Mouse (Mus musculus) kidney, postnatal 0 days (tissue): Measurements from ENCODE around the gene Nhp2. TPM values are rescaled to one million over a fixed set of nuclear protein-coding genes. Genes with fewer than 3 reads are reported as not detected.
"Not testable (repeated sequence)": the region's sequence is repeated elsewhere in the genome, so short reads cannot be mapped to it uniquely, and the experiment has no call there.

Experiments
- ATAC-seq: fragments of 200-750 bp; cut with Nextera tagmentation; replicated peaks from 2 replicates; pipeline ENCODE4 v1.8.0; 2017; ENCODE audit warnings: low read depth, moderate number of reproducible peaks, moderate TSS enrichment, moderate library complexity; ENCODE audit not compliant: low FRiP score
- DNase-seq: peaks from one replicate; pipeline ENCODE4 v3.0.0-alpha.2; 2016; ENCODE audit warnings: low spot score
- H3K27ac ChIP-seq: fragments of 300-500 bp; sonication (generic); 2 replicates; pipeline ENCODE4 v1.5.1; 2014; ENCODE audit warnings: mild to moderate bottlenecking
- H3K27me3 ChIP-seq: fragments of 300-500 bp; sonication (generic); 2 replicates; pipeline ENCODE4 v1.6.1; 2014; ENCODE audit warnings: low read length, mixed read lengths; ENCODE audit not compliant: insufficient read depth
- H3K36me3 ChIP-seq: fragments of 300-500 bp; sonication (generic); 2 replicates; pipeline ENCODE4 v1.6.1; 2014; ENCODE audit warnings: low read length, mixed read lengths; ENCODE audit not compliant: insufficient read depth
- H3K4me1 ChIP-seq: fragments of 300-500 bp; sonication (generic); replicated peaks from 2 replicates; pipeline ENCODE4 v1.6.1; 2014; ENCODE audit warnings: antibody characterized with exemption, low read length, mixed read lengths; ENCODE audit not compliant: insufficient read depth
- H3K4me2 ChIP-seq: fragments of 300-500 bp; sonication (generic); 2 replicates; pipeline ENCODE4 v1.6.1; 2014; ENCODE audit warnings: mild to moderate bottlenecking, low read length, moderate library complexity, mixed read lengths
- H3K4me3 ChIP-seq: fragments of 300-500 bp; sonication (generic); replicated peaks from 2 replicates; pipeline ENCODE4 v1.5.1; 2014; ENCODE audit warnings: low read depth, low read length
- H3K9ac ChIP-seq: fragments of 300-500 bp; sonication (generic); 2 replicates; pipeline ENCODE4 v1.6.1; 2014; ENCODE audit warnings: low read depth, low read length
- H3K9me3 ChIP-seq: fragments of 300-500 bp; sonication (generic); replicated peaks from 2 replicates; pipeline ENCODE4 v1.6.1; 2016; ENCODE audit warnings: low read length, inconsistent platforms, mixed read lengths
- CTCF ChIP-seq: IDR thresholded peaks from 2 replicates; pipeline ENCODE4 v1.5.1; 2016; ENCODE audit warnings: antibody characterized with exemption, low read depth, mild to moderate bottlenecking, moderate library complexity
- WGBS: fragments of 180-500 bp; shearing (Covaris S2); extraction: QIAGEN DNeasy Blood & Tissue Kit; methylation state at CpG from one replicate; pipeline ENCODE4 v1.1.7; 2014; 5-methylcytosine and 5-hydroxymethylcytosine counted together
- polyA plus RNA-seq: library from polyadenylated mRNA; unstranded; fragments of >200 nt; fragmentation: Nextera tagmentation; extraction: Ambion mirVana; gene quantifications from 2 replicates; pipeline ENCODE4 v1.2.1, GENCODE M21; 2015

The Nhp2 gene
- polyA plus RNA-seq, 1 experiment from 2014 or later: 136 TPM

DNA sequence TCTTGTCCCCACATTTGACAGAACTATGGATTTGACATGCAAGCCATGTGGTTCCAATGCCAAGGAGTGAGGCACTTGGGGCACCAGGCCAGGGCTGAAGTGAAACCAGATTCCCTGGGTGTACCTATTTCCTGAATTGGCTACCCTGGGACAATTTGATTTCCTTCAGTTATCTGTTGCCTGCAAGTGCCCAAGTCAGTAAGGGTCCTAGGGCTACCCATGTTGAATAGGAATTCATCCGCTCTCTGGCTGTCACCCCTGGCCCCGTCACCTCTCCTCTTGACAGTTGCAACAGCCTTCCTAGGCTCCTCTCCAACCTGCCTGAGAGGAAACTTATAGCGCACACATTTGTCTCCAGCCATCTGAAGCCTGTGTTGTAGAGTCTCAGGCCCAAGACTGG, 35.4 kb downstream of the Nhp2 start:
- no peak overlapping the region for H3K27ac ChIP-seq
- peaks cover 13% of the 10 kb centered on the region; the same call in 1 of the 2 replicates for H3K4me1 ChIP-seq
- DNase-seq (no peak), ATAC-seq (no peak)
- no peak overlapping the region for H3K9ac ChIP-seq
- WGBS: 91% methylated on average over 3 of the region's 3 CpGs
- H3K36me3 ChIP-seq: no peaks in the 10 kb centered on the region
- H3K4me2 ChIP-seq: no peak overlapping the region
- no peaks in the 10 kb centered on the region for H3K9me3 ChIP-seq
- no peaks in the 10 kb centered on the region for H3K27me3 ChIP-seq
- no peak for TF ChIP-seq CTCF
- no peak overlapping the region for H3K4me3 ChIP-seq

DNA sequence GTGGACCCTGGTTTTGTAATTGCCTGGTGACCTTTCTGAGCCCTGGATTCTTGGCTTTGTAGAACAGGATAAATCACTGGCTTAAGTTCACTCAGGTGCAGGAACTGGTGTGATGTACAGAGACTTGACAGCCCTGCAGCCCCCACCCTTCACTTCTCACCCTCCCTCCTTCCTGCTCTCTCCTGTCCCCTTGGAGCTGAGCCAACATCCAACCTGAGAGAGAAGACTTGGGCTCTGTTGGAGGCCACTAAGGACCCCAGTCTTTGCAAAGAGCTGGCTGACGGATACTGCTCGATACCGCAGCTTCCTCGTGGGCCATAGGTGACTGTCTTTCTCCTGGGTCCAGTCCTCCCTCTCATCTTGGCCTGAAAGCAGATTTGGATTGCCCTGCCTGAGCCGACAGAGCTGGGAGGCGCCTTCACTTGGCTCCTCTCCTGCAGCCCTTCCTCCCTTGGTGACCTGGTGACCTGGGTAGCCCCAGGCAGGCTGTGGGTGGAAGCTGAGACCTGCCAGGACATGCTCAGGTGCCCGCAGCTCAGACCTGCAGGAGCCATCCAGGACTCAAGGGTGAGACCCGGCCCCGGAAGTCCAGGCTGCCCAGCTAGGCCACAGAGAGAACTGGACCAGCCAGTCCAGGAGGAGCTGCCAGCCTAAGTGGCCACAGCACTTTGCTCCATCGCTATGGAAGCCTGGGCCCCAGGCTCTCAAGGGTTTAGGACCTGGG, 37.4 kb downstream of the Nhp2 start:
- Histone ChIP-seq H3K9ac (0 out of 2 replicates have a peak overlapping the region, but pooled peaks have one; percentile 5), H3K36me3 (no peaks in the 10 kb centered on the region), H3K4me3 (no peak overlapping the region), H3K9me3 (no peaks in the 10 kb centered on the region), H3K4me1 (peaks cover 13% of the 10 kb centered on the region; the same call in 1 of the 2 replicates), H3K4me2 (no peak overlapping the region), H3K27ac (peak overlapping the region; percentile 50; the same call in 1 of the 2 replicates), H3K27me3 (no peaks in the 10 kb centered on the region)
- ATAC-seq (peak; percentile 62), DNase-seq (no peak)
- 42% methylated on average over 10 of the region's 10 CpGs for WGBS
- TF ChIP-seq CTCF: no peak

DNA sequence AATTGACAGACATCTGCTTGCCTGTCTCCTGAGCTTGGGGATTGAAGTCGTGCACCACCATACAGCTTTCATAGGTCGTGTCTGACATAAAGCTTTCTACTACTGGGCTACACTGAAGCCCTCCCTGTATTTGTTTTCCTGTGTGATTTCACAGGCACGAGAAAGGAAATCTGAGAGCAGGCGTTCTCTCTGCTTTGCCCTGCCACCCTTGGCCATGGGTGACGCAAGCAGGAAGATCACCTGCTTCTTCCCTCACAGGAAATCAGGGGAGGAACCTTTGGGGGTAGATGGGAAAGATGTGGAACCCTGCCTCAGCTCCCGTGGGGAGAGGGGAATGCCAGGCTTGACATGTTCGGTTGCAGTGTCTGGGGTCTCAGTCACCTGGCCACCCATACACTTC, 38.8 kb downstream of the Nhp2 start:
- Histone ChIP-seq H3K4me3 (no peak overlapping the region), H3K4me2 (no peak overlapping the region), H3K4me1 (peaks cover 13% of the 10 kb centered on the region; the same call in 1 of the 2 replicates), H3K9me3 (no peaks in the 10 kb centered on the region), H3K36me3 (no peaks in the 10 kb centered on the region), H3K9ac (no peak overlapping the region; the same call in 1 of the 2 replicates), H3K27me3 (no peaks in the 10 kb centered on the region), H3K27ac (peak overlapping the region; percentile 48; the same call in 1 of the 2 replicates)
- DNase-seq (no peak), ATAC-seq (no peak; the same call in 1 of the 2 replicates)
- 23% methylated on average over 7 of the region's 7 CpGs for WGBS
- no peak for TF ChIP-seq CTCF

DNA sequence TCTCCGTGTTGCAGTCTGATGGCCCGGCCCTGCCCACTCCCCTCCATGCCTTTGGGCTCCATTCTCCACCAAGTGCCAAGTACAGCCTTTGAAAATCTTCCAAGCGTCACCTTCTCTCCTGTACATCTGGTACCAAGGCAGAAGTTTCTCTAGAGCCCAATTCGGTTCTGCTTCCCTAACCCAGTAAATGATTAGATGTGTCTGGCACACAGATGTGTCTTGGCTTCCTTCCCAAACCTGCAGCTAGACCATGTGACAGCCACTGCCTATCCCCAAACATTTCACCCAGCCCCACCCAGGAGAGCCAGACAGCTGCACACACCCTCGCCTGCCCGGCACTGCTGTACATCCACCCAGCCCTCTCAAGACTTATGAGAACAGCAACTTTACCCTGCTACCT, 39.2 kb downstream of the Nhp2 start:
- WGBS: 32% methylated on average over 6 of the region's 6 CpGs
- TF ChIP-seq CTCF: no peak
- no peak overlapping the region for H3K4me3 ChIP-seq
- H3K9me3 ChIP-seq: no peaks in the 10 kb centered on the region
- H3K36me3 ChIP-seq: no peaks in the 10 kb centered on the region
- no peak overlapping the region; the same call in 1 of the 2 replicates for H3K9ac ChIP-seq
- peak overlapping the region; percentile 48; the same call in 1 of the 2 replicates for H3K27ac ChIP-seq
- DNase-seq: peak; percentile 50
- no peaks in the 10 kb centered on the region for H3K27me3 ChIP-seq
- H3K4me1 ChIP-seq: peaks cover 13% of the 10 kb centered on the region; the same call in 1 of the 2 replicates
- peak; percentile 80 for ATAC-seq
- no peak overlapping the region for H3K4me2 ChIP-seq

DNA sequence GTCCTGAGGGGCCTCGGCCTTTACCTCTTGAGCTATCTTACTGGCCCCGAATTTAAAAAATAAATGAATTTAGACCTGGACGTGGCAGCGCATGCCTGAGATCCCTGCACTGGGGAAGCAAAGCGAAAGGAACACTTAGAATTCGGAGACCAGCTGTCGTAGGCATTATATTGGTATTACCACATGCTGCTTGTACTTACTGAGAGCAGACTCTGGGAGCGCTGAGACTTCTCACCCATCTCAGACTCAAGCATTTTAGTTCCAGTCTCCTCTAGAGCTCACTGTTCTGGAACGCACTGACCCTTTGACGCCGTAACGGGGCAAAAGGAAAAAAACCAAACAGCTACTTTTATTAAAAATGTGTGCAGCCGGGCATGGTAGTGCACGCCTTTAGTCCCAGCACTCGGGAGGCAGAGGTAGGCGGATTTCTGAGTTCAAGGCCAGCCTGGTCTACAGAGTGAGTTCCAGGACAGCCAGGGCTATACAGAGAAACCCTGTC, 42.4 kb downstream of the Nhp2 start:
- Histone ChIP-seq H3K27ac (no peak overlapping the region), H3K4me3 (no peak overlapping the region), H3K36me3 (no peaks in the 10 kb centered on the region), H3K4me1 (peaks cover 13% of the 10 kb centered on the region; the same call in 1 of the 2 replicates), H3K4me2 (no peak overlapping the region), H3K27me3 (no peaks in the 10 kb centered on the region), H3K9me3 (no peaks in the 10 kb centered on the region), H3K9ac (no peak overlapping the region)
- DNase-seq (no peak), ATAC-seq (no peak)
- 70% methylated on average over 16 of the region's 16 CpGs for WGBS
- no peak for TF ChIP-seq CTCF

DNA sequence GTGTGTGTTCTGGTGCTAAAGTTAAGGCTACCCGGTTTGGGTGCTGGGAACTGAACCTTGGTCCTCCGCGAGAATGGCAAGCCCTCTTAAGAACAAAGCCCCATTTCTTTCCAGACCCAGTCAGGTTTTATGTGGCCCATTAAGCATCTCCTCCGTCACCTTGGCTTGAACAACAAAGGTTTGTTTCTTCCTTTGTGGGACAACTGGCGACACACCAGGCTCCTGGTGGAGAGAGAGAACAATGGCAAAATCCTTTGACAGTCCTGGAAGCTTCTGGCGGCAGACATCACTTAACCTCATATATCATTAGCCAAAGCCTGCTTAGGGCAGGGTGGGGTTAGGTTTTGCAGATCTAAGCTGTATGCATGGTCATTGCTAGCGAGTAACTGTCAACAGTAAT, 43.1 kb downstream of the Nhp2 start:
- no peak for ATAC-seq
- 71% methylated on average over 7 of the region's 7 CpGs for WGBS

DNA sequence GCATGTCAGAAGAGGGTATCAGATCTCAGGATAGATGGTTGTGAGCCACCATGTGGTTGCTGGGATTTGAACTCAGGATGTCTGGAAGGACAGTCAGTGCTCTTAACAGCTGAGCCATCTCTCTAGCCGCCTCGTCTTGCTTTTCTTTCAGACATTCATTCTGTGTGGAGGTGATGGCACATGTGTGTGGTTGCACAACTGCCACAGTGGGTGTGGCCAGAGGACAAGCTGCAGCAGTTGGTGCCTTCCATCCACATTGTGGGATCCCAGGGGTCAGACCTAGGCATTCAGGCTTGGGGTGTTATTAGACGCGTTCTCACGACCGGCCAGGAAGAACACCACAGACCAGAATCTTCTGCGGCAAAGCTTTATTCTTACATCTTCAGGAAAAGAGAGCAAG, 45.2 kb downstream of the Nhp2 start:
- not testable (repeated sequence) for ATAC-seq, H3K9ac ChIP-seq, H3K27ac ChIP-seq, H3K36me3 ChIP-seq, DNase-seq, H3K4me2 ChIP-seq, H3K9me3 ChIP-seq, H3K27me3 ChIP-seq, H3K4me1 ChIP-seq, H3K4me3 ChIP-seq
- WGBS: 94% methylated on average over 7 of the region's 7 CpGs

More for the DNA sequence above, 43.1 kb downstream of the Nhp2 start:
- Histone ChIP-seq H3K4me3 (no peak overlapping the region), H3K27me3 (no peaks in the 10 kb centered on the region), H3K9me3 (no peaks in the 10 kb centered on the region), H3K9ac (no peak overlapping the region), H3K4me1 (peaks cover 10% of the 10 kb centered on the region; the same call in 1 of the 2 replicates), H3K36me3 (no peaks in the 10 kb centered on the region), H3K27ac (no peak overlapping the region), H3K4me2 (no peak overlapping the region)
- no peak for TF ChIP-seq CTCF
- no peak for DNase-seq
